Mouse (Mus musculus) heart, embryonic 14.5 days (tissue): Measurements from ENCODE around the gene Apof. TPM values are rescaled to one million over a fixed set of nuclear protein-coding genes. Genes with fewer than 3 reads are reported as not detected.

ENCODE experiments used
- ATAC-seq: fragments of 200-750 bp; cut with Nextera tagmentation; 2 replicates; pipeline ENCODE4 v1.8.0; 2017; ENCODE audit warnings: low read depth, moderate TSS enrichment; ENCODE audit not compliant: insufficient number of reproducible peaks, insufficient read depth, low FRiP score
- H3K27ac ChIP-seq, 2 experiments: fragments of 200-500 bp in 1 of 2; fragments of 300-500 bp in 1 of 2; sonication (generic) in 1 of 2; replicated peaks in 1 of 2; 2 replicates each; pipeline ENCODE4 v1.5.1; 2012 to 2014; ENCODE audit warnings: low read depth in 2 of 2, low read length in 2 of 2, control low read depth in 1 of 2, mild to moderate bottlenecking in 1 of 2, mixed read lengths in 1 of 2; ENCODE audit not compliant: control insufficient read depth in 1 of 2, insufficient read depth in 1 of 2
- H3K27me3 ChIP-seq: fragments of 300-500 bp; sonication (generic); 2 replicates; pipeline ENCODE4 v1.6.1; 2014; ENCODE audit warnings: mild to moderate bottlenecking, low read length, control low read depth; ENCODE audit not compliant: control insufficient read depth, insufficient read depth
- H3K36me3 ChIP-seq: fragments of 300-500 bp; sonication (generic); 2 replicates; pipeline ENCODE4 v1.6.1; 2014; ENCODE audit warnings: mild to moderate bottlenecking, control low read depth, low read length, mixed read lengths; ENCODE audit not compliant: control insufficient read depth, insufficient read depth
- H3K4me1 ChIP-seq, 2 experiments: fragments of 200-500 bp in 1 of 2; fragments of 300-500 bp in 1 of 2; sonication (generic) in 1 of 2; 2 replicates each; pipeline ENCODE4 v1.6.1; 2012 to 2014; ENCODE audit warnings: low read length in 2 of 2, control low read depth in 1 of 2, mixed read lengths in 1 of 2; ENCODE audit not compliant: control insufficient read depth in 2 of 2, insufficient read depth in 2 of 2
- H3K4me2 ChIP-seq: fragments of 300-500 bp; sonication (generic); 2 replicates; pipeline ENCODE4 v1.6.1; 2014; ENCODE audit warnings: mild to moderate bottlenecking, low read length
- H3K4me3 ChIP-seq, 2 experiments: fragments of 200-500 bp in 1 of 2; fragments of 300-500 bp in 1 of 2; sonication (generic) in 1 of 2; 2 replicates each; pipeline ENCODE4 v1.5.1; 2012 to 2014; ENCODE audit warnings: low read length in 2 of 2, mild to moderate bottlenecking in 2 of 2, control low read depth in 1 of 2, low read depth in 1 of 2, moderate library complexity in 1 of 2; ENCODE audit not compliant: control insufficient read depth in 1 of 2, insufficient read depth in 1 of 2
- H3K9ac ChIP-seq: fragments of 300-500 bp; sonication (generic); 2 replicates; pipeline ENCODE4 v1.6.1; 2014; ENCODE audit warnings: mild to moderate bottlenecking, low read length
- H3K9me3 ChIP-seq: fragments of 300-500 bp; sonication (generic); 2 replicates; pipeline ENCODE4 v1.6.1; 2016; ENCODE audit warnings: low read length, control low read depth; ENCODE audit not compliant: control insufficient read depth
- WGBS: fragments of 180-500 bp; shearing (Covaris S2); extraction: QIAGEN DNeasy Blood & Tissue Kit; methylation state at CpG from one replicate; pipeline ENCODE4 v1.1.7; 2014; 5-methylcytosine and 5-hydroxymethylcytosine counted together
- polyA plus RNA-seq: library from polyadenylated mRNA; unstranded; fragments of >200 nt; fragmentation: Nextera tagmentation; extraction: Ambion mirVana; gene quantifications from 2 replicates; pipeline ENCODE4 v1.2.1, GENCODE M21; 2014

Gene Apof
- polyA plus RNA-seq, 1 experiment from 2014 or later, result not detected

- Histone ChIP-seq H3K27ac (peak overlapping the region; percentile 94 to 98; a peak in 3 of 4 replicates), H3K4me2 (peak overlapping the region; percentile 66), H3K27me3 (no peaks in the 10 kb centered on the region), H3K9me3 (no peaks in the 10 kb centered on the region), H3K9ac (peak overlapping the region; percentile 84), H3K4me1 (peaks cover 22 to 26% of the 10 kb centered on the region in 2 experiments), H3K4me3 (peak overlapping the region; percentile 52 to 74; a peak in 3 of 4 replicates), H3K36me3 (peaks cover 15% of the 10 kb centered on the region; the same call in 1 of the 2 replicates)
- ATAC-seq, result no peak
- 30% methylated on average over 3 of the region's 3 CpGs for WGBS
These were observed 33.9 kb downstream of the Apof start for GRCm38 (mm10) chr10:128302357-128302756.

GRCm38 (mm10) chr10:128302785-128303125, 34.3 kb downstream of the Apof start:
- 1% methylated on average over 9 of the region's 9 CpGs for WGBS
- peak overlapping the region; percentile 84 for H3K9ac ChIP-seq
- peak overlapping the region; percentile 94 to 98 for H3K27ac ChIP-seq
- ATAC-seq, result 0 out of 2 replicates have a peak, but pooled peaks have one; percentile 8
- no peaks in the 10 kb centered on the region for H3K9me3 ChIP-seq
- H3K36me3 ChIP-seq, result peaks cover 15% of the 10 kb centered on the region; the same call in 1 of the 2 replicates
- H3K4me3 ChIP-seq, result peak overlapping the region; percentile 52 to 74
- peaks cover 18 to 22% of the 10 kb centered on the region in 2 experiments for H3K4me1 ChIP-seq
- H3K27me3 ChIP-seq, result no peaks in the 10 kb centered on the region
- H3K4me2 ChIP-seq, result peak overlapping the region; percentile 66

DNA sequence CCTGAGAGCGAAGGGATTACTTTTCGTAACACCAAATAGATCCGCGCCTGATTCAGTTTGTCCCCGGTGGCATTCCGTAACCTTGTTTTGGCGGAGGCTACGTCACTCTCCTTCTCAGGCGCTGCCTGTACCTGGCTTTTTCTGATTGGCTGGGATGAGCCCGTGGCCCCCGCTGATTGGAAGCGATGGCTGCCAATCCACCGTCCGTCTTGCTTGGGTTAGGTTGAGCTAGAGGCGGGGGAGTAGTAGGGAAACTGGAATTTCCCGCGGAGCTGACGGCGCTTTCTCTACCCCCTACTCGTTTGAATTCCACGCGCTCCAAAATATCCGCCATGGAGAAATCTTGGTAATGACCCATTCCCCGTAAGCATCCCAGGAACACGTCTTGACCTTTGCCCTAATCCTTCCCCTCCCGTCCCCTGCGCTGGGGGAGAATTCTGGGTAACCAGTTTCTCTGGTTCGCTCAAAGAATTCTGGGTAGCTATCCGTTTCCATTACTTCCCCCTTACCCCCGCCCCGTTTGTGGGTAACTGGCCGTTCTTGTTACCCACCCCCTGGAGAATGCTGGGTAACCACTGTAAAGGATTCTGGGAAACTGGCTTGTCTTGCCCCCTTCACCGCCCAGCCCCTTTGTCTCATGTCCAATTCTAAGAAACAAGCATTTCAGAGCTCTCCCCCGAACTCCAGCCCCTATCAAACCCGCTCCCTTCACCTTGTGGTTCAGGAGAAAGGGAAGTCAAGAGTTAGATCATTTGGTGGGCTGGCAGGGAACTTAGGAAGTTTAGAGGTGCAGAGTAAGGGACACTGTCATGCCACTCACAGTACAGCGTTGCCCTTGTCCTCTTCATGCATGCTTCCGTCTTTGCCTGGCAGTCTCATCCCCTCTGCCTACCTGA, 34.9 kb downstream of the Apof start, which contains the start of gene Pan2:
Pan2 (plus strand) TSS at position 210 of the 896 bp plus-strand sequence.
- WGBS, result 1% methylated on average over 37 of the region's 37 CpGs

GRCm38 (mm10) chr10:128309654-128310053, 41.2 kb downstream of the Apof start:
- peaks cover 75% of the 10 kb centered on the region for H3K36me3 ChIP-seq
- H3K9me3 ChIP-seq, result no peaks in the 10 kb centered on the region
- peak overlapping the region; percentile 54 for H3K4me2 ChIP-seq
- peaks cover 11 to 20% of the 10 kb centered on the region in 2 experiments for H3K4me1 ChIP-seq
- WGBS, result 88% methylated on average over 7 of the region's 7 CpGs
- H3K9ac ChIP-seq, result peak overlapping the region; percentile 45; the same call in 1 of the 2 replicates
- no peaks in the 10 kb centered on the region for H3K27me3 ChIP-seq
- no peak for ATAC-seq
- H3K27ac ChIP-seq, result peak overlapping the region; percentile 78 to 87
- H3K4me3 ChIP-seq, result no peak overlapping the region

More for the DNA sequence above, 34.9 kb downstream of the Apof start, which contains the start of gene Pan2:
- H3K9me3 ChIP-seq, result no peaks in the 10 kb centered on the region
- peak within 1 kb of the TSS; percentile 84 for H3K9ac ChIP-seq
- H3K4me3 ChIP-seq, result peak within 1 kb of the TSS; percentile 52 to 74
- peaks cover 13 to 16% of the 10 kb centered on the region in 2 experiments for H3K4me1 ChIP-seq
- peak within 1 kb of the TSS; percentile 86 for H3K4me2 ChIP-seq
- peak within 1 kb of the TSS; percentile 94 to 98 for H3K27ac ChIP-seq
- no peaks in the 10 kb centered on the region for H3K27me3 ChIP-seq
- H3K36me3 ChIP-seq, result peaks cover 21% of the 10 kb centered on the region
- peak; percentile 98 for ATAC-seq

DNA sequence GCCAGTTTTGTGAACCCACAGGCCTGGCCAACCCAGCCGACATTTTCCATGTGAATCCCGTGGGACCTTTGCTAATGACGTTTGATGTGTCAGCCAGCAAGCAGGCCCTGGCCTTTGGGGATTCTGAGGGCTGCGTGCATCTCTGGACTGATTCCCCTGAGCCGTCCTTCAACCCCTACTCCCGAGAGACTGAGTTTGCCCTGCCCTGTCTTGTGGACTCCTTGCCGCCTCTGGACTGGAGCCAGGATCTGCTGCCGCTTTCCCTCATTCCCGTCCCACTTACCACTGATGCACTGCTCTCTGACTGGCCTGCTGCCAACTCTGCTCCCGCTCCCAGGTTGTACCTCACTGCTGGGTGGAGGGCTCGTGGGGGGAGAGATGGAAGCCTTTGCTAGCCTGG, 41.7 kb downstream of the Apof start:
- peaks cover 11 to 20% of the 10 kb centered on the region in 2 experiments for H3K4me1 ChIP-seq
- peaks cover 80% of the 10 kb centered on the region for H3K36me3 ChIP-seq
- no peaks in the 10 kb centered on the region for H3K27me3 ChIP-seq
- H3K4me3 ChIP-seq, result 0 out of 4 replicates have a peak overlapping the region, but pooled peaks of 1 of the 2 experiments have one; percentile 11
- peak overlapping the region; percentile 45; the same call in 1 of the 2 replicates for H3K9ac ChIP-seq
- WGBS, result 17% methylated on average over 11 of the region's 11 CpGs
- H3K4me2 ChIP-seq, result peak overlapping the region; percentile 54
- ATAC-seq, result peak; percentile 75
- H3K27ac ChIP-seq, result peak overlapping the region; percentile 78 to 87
- H3K9me3 ChIP-seq, result no peaks in the 10 kb centered on the region

DNA sequence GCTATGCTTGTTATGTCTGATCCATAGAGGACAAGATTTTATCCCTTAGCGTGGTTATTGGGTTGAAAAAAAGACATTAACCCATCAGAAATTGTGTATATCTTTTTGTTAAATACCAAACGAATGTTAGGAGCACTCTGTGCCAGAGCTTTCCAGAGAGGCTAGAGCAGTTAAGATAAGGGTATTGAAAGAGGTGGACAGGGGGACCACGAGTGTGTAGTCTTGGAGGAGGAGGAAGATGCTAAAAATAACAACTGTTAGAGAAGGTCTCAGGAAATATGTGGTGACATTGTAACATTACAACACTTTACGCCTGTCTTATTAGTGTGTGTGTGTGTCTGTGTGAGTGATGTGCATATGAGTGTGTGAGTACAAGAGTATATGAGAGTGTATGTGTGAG, 42.4 kb downstream of the Apof start:
- 21% methylated on average over 4 of the region's 4 CpGs for WGBS
- no peaks in the 10 kb centered on the region for H3K9me3 ChIP-seq
- no peaks in the 10 kb centered on the region for H3K27me3 ChIP-seq
- peak overlapping the region; percentile 78 to 87 for H3K27ac ChIP-seq
- ATAC-seq, result no peak
- H3K4me2 ChIP-seq, result peak overlapping the region; percentile 54
- H3K36me3 ChIP-seq, result peaks cover 83% of the 10 kb centered on the region
- peak overlapping the region in 1 of 2 experiments; percentile 11; a peak in 1 of 4 replicates for H3K4me3 ChIP-seq
- H3K9ac ChIP-seq, result peak overlapping the region; percentile 28; the same call in 1 of the 2 replicates
- H3K4me1 ChIP-seq, result peaks cover 11 to 20% of the 10 kb centered on the region in 2 experiments

DNA sequence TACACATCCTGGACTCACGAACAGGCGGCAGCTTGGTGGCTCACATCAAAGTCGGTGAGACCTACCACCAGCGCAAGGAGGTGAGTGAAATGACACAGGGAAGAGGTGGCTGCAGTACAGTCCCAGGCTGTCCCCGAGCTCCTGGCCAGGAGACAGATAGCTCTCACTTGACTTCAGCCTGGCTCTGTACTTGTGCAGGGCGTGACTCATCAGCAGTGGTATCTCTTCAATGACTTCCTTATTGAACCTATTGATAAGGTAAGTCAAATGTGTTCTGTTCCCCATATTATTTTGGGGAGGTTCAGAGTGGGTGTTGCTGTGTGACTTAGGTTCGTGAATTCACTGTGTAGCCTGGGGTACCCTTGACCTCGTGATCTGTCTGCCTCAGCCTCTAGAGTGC, 47.1 kb downstream of the Apof start:
- WGBS, result 93% methylated on average over 8 of the region's 8 CpGs
- H3K9ac ChIP-seq, result no peak overlapping the region
- H3K4me3 ChIP-seq, result no peak overlapping the region
- no peak for ATAC-seq
- no peak overlapping the region for H3K27ac ChIP-seq
- H3K27me3 ChIP-seq, result no peaks in the 10 kb centered on the region
- H3K4me2 ChIP-seq, result no peak overlapping the region
- peaks cover 96% of the 10 kb centered on the region for H3K36me3 ChIP-seq
- H3K4me1 ChIP-seq, result peaks cover under 1 to 10% of the 10 kb centered on the region in 2 experiments; a peak in 3 of 4 replicates
- no peaks in the 10 kb centered on the region for H3K9me3 ChIP-seq
